Mouse (Mus musculus): ENCODE results near the gene Cacna1i. TPM values are rescaled to one million over a fixed set of nuclear protein-coding genes. Genes with fewer than 3 reads are reported as not detected.
A peak's percentile ranks its signal among the peaks of the same experiment; 100 is the strongest.

Cacna1i gene
- polyA plus RNA-seq, 1 experiment from 2014 or later, result not detected

DNA sequence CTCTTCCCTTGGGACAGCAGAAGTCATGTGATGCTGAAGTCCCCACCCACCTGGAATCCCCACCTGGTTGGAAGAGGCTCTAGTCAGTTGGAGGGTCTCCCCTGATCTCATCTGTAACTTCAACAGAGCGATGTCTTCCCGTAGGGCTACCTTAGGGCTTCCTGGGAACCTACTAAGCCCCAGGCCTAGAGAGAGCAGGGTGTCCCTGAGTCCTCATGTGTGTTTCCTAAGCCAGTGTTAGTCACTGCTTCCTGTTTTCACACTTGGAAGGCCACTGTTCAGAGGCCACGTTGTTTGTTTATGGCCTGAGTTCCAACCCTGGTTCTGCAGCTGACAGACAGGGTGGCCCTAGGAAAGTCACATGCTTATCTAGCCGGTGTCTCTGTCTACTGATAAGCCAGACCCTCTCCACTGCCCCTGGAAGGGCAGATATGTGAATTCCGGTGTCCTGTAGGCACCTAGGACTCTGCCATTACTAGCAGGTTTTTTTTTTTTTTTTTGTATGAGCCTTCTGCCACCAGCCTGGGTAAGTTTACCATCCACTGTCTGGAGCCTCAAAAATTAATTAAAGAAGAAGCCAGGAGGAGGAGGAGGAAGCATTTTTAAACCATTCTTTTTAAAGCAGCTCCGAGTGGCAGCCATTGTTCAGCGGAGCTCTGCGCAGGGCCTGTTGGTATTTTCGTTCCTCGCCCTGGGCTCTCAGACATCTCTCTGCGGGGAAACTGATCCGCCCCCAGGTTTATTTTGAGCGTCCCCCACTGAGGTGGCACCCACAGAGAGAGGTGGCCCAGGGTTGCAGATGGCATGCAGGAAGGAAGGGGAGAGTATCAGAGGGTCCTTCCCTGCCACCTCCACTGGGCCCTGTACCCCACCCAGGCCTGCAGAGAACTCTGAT lies 77.0 kb downstream of the Cacna1i start:
- Histone ChIP-seq H3K4me1 (ENCODE audit: control insufficient read depth, insufficient read depth, low read length) (no peaks in the 10 kb centered on the region), H3K9ac (ENCODE audit: low read length) (no peak overlapping the region), H3K36me3 (ENCODE audit: control insufficient read depth, insufficient read depth, low read length) (no peaks in the 10 kb centered on the region), H3K4me2 (ENCODE audit: low read depth, low read length) (no peak overlapping the region), H3K27me3 (ENCODE audit: control insufficient read depth, insufficient read depth, low read length) (no peaks in the 10 kb centered on the region), H3K9me3 (replicated peaks; ENCODE audit: control insufficient read depth, low read length) (no peaks in the 10 kb centered on the region), H3K4me3 (replicated peaks; ENCODE audit: low read length) (no peak overlapping the region), H3K27ac (ENCODE audit: low read length) (no peak overlapping the region)
- WGBS, result 72% methylated on average over 13 of the region's 13 CpGs
- ATAC-seq (ENCODE audit: insufficient read depth, low FRiP score), result no peak

GRCm38 (mm10) chr15:80366899-80367298 lies 79.9 kb downstream of the Cacna1i start:
- peak; percentile 63 for ATAC-seq (ENCODE audit: insufficient read depth, low FRiP score)
- Histone ChIP-seq H3K4me3 (replicated peaks; ENCODE audit: low read length) (no peak overlapping the region), H3K36me3 (ENCODE audit: control insufficient read depth, insufficient read depth, low read length) (no peaks in the 10 kb centered on the region), H3K4me1 (ENCODE audit: control insufficient read depth, insufficient read depth, low read length) (no peaks in the 10 kb centered on the region), H3K4me2 (ENCODE audit: low read depth, low read length) (no peak overlapping the region), H3K9ac (ENCODE audit: low read length) (no peak overlapping the region), H3K9me3 (replicated peaks; ENCODE audit: control insufficient read depth, low read length) (no peaks in the 10 kb centered on the region), H3K27ac (ENCODE audit: low read length) (no peak overlapping the region), H3K27me3 (ENCODE audit: control insufficient read depth, insufficient read depth, low read length) (no peaks in the 10 kb centered on the region)
- 15% methylated on average over 16 of the region's 16 CpGs for WGBS

DNA sequence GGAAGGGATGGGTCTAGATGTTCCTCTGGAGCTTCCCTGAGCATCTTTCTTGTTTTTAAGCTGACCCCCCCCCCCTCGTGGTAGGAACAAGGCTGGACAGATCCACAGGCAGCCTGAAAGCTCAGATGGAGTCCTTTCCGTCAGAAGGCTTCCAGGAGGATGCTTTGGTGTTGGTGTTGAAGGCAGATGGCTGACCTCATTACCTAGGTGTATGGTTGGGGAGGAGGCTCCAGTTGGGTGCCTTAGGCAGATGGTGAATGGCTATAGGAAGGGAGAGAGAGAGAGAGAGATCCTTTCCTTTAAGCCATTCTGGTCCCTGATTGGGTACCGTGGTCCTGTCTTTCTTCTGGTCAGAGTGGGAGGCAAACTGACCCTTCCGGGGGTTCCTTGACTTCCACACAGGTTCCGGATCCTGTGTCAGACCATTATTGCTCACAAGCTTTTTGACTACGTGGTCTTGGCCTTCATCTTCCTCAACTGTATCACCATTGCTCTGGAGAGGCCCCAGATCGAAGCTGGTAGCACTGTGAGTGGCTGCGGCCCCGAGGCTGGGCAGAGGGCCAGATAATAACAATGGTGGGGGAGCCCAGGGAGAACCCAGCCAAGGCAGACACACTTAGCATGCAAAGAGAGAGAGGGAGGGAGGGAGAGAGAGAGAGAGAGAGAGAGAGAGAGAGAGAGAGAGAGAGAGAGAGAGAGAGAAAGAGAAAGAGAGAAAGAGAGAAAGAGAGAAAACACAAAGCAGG lies 86.4 kb downstream of the Cacna1i start:
- ATAC-seq (ENCODE audit: insufficient read depth, low FRiP score), result no peak
- no peak overlapping the region for H3K27ac ChIP-seq (ENCODE audit: low read length)
- 66% methylated on average over 9 of the region's 9 CpGs for WGBS

DNA sequence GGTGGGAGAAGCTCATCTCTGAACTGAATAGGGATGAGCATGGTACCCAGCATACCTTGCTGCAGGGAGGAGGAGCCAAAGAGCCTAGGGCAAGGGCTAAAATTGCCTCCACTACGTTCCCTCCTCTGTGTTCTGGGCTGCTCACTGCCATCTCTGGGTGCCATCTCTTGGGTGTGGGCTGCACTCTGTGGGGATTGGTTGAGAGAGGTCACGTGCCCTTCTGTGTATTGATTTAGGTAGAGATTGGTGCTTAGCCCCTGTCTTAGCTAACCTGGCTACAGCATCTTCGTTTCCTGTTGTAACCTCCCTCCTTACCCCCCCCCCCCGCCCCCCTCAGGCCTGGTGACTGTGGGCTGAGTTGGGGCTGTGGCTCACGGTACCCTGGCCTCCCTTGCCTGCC lies 87.8 kb downstream of the Cacna1i start:
- H3K4me2 ChIP-seq (ENCODE audit: low read depth, low read length), result no peak overlapping the region
- H3K36me3 ChIP-seq (ENCODE audit: control insufficient read depth, insufficient read depth, low read length), result no peaks in the 10 kb centered on the region
- H3K4me1 ChIP-seq (ENCODE audit: control insufficient read depth, insufficient read depth, low read length), result no peaks in the 10 kb centered on the region
- H3K27ac ChIP-seq (ENCODE audit: low read length), result no peak overlapping the region
- WGBS, result 74% methylated on average over 3 of the region's 5 CpGs
- ATAC-seq (ENCODE audit: insufficient read depth, low FRiP score), result no peak
- no peak overlapping the region for H3K9ac ChIP-seq (ENCODE audit: low read length)
- no peaks in the 10 kb centered on the region for H3K27me3 ChIP-seq (ENCODE audit: control insufficient read depth, insufficient read depth, low read length)
- H3K9me3 ChIP-seq (replicated peaks; ENCODE audit: control insufficient read depth, low read length), result no peaks in the 10 kb centered on the region
- H3K4me3 ChIP-seq (replicated peaks; ENCODE audit: low read length), result no peak overlapping the region

More for the DNA sequence above, 86.4 kb downstream of the Cacna1i start:
- no peaks in the 10 kb centered on the region for H3K4me1 ChIP-seq (ENCODE audit: control insufficient read depth, insufficient read depth, low read length)
- no peaks in the 10 kb centered on the region for H3K27me3 ChIP-seq (ENCODE audit: control insufficient read depth, insufficient read depth, low read length)
- no peaks in the 10 kb centered on the region for H3K9me3 ChIP-seq (replicated peaks; ENCODE audit: control insufficient read depth, low read length)
- H3K4me3 ChIP-seq (replicated peaks; ENCODE audit: low read length), result no peak overlapping the region
- H3K9ac ChIP-seq (ENCODE audit: low read length), result no peak overlapping the region
- no peak overlapping the region for H3K4me2 ChIP-seq (ENCODE audit: low read depth, low read length)
- H3K36me3 ChIP-seq (ENCODE audit: control insufficient read depth, insufficient read depth, low read length), result no peaks in the 10 kb centered on the region

DNA sequence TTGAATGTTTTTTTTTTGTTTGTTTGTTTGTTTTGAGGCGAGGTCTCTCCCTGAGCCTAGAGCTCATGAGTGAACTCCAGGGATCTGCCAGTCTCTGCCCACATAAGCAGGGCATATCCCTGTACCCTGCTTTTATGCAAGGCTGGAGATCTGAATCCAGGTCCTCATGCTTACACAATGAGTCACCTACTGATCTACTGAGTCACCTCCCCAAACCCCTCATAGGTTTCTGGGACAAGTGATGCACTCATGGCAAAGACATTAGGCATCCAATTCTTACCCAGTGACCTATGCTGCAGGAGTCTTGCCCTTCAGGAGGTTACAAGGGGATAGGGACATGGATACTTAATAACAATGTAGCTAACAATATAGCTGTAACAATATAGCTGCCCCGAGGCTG lies 100.1 kb downstream of the Cacna1i start:
- ATAC-seq (ENCODE audit: insufficient read depth, low FRiP score), result no peak
- WGBS, result 77% methylated on average over 2 of the region's 2 CpGs
- Histone ChIP-seq H3K9me3 (replicated peaks; ENCODE audit: control insufficient read depth, low read length) (no peaks in the 10 kb centered on the region), H3K4me2 (ENCODE audit: low read depth, low read length) (no peak overlapping the region), H3K27ac (ENCODE audit: low read length) (no peak overlapping the region), H3K9ac (ENCODE audit: low read length) (no peak overlapping the region), H3K4me1 (ENCODE audit: control insufficient read depth, insufficient read depth, low read length) (no peaks in the 10 kb centered on the region), H3K36me3 (ENCODE audit: control insufficient read depth, insufficient read depth, low read length) (no peaks in the 10 kb centered on the region), H3K4me3 (replicated peaks; ENCODE audit: low read length) (no peak overlapping the region), H3K27me3 (ENCODE audit: control insufficient read depth, insufficient read depth, low read length) (no peaks in the 10 kb centered on the region)

DNA sequence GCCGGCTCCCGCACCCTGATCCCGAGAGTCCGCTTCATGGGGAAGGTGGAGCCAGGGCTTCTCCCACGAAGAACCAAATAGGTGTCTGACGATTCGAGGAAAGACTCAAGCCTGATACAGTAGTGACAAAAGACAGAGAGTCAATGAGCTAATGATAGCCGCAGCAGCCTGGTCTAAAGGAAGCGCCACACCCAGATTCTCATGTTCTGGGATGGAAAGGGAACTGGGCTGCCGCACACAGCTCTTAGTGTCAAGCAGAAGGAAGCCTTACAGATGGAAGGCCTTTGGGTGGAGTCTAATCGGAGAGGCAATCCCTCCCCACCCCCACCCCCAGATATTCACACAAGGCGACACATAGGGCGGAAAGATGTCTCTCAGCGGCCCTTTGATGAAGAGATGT lies 104.8 kb downstream of the Cacna1i start:
- no peak overlapping the region for H3K27ac ChIP-seq (ENCODE audit: low read length)
- H3K4me1 ChIP-seq (ENCODE audit: control insufficient read depth, insufficient read depth, low read length), result no peaks in the 10 kb centered on the region
- no peak for ATAC-seq (ENCODE audit: insufficient read depth, low FRiP score)
- H3K27me3 ChIP-seq (ENCODE audit: control insufficient read depth, insufficient read depth, low read length), result no peaks in the 10 kb centered on the region
- H3K9me3 ChIP-seq (replicated peaks; ENCODE audit: control insufficient read depth, low read length), result no peaks in the 10 kb centered on the region
- no peaks in the 10 kb centered on the region for H3K36me3 ChIP-seq (ENCODE audit: control insufficient read depth, insufficient read depth, low read length)
- no peak overlapping the region for H3K9ac ChIP-seq (ENCODE audit: low read length)
- no peak overlapping the region for H3K4me2 ChIP-seq (ENCODE audit: low read depth, low read length)
- no peak overlapping the region for H3K4me3 ChIP-seq (replicated peaks; ENCODE audit: low read length)
- 82% methylated on average over 14 of the region's 14 CpGs for WGBS

- no peaks in the 10 kb centered on the region for H3K36me3 ChIP-seq (ENCODE audit: control insufficient read depth, insufficient read depth, low read length)
- H3K9me3 ChIP-seq (replicated peaks; ENCODE audit: control insufficient read depth, low read length), result no peaks in the 10 kb centered on the region
- no peak for ATAC-seq (ENCODE audit: insufficient read depth, low FRiP score)
- H3K27ac ChIP-seq (ENCODE audit: low read length), result no peak overlapping the region
- no peaks in the 10 kb centered on the region for H3K4me1 ChIP-seq (ENCODE audit: control insufficient read depth, insufficient read depth, low read length)
- no peak overlapping the region for H3K4me2 ChIP-seq (ENCODE audit: low read depth, low read length)
- WGBS, result 59% methylated on average over 22 of the region's 22 CpGs
- no peak overlapping the region for H3K9ac ChIP-seq (ENCODE audit: low read length)
- H3K27me3 ChIP-seq (ENCODE audit: control insufficient read depth, insufficient read depth, low read length), result no peaks in the 10 kb centered on the region
- H3K4me3 ChIP-seq (replicated peaks; ENCODE audit: low read length), result no peak overlapping the region
Measured at GRCm38 (mm10) chr15:80395035-80395434, 108.0 kb downstream of the Cacna1i start.

DNA sequence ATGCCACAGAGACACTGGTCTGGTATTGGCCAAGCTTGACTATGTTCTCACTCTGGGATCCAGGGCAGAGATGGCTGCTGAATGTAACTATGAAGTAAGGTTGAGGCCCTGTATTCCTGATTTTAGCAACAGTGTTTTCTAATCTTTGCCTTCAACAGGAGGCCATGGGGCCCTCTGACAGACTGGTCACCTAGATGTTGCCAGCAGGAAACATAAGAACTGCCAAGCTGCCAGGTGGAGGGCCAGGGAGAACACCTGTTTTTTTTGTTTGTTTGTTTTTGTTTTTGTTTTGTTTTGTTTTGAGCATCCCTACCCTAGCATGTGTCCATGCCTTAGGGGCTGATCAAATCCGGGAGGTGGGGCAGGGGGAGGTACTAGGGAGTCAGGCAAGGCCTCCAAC lies 112.4 kb downstream of the Cacna1i start:
- no peak overlapping the region for H3K9ac ChIP-seq (ENCODE audit: low read length)
- H3K36me3 ChIP-seq (ENCODE audit: control insufficient read depth, insufficient read depth, low read length), result no peaks in the 10 kb centered on the region
- no peak overlapping the region for H3K4me2 ChIP-seq (ENCODE audit: low read depth, low read length)
- no peak for ATAC-seq (ENCODE audit: insufficient read depth, low FRiP score)
- no peaks in the 10 kb centered on the region for H3K9me3 ChIP-seq (replicated peaks; ENCODE audit: control insufficient read depth, low read length)
- 69% methylated on average over 1 of the region's 1 CpGs for WGBS
- H3K27ac ChIP-seq (ENCODE audit: low read length), result no peak overlapping the region
- no peaks in the 10 kb centered on the region for H3K27me3 ChIP-seq (ENCODE audit: control insufficient read depth, insufficient read depth, low read length)
- no peaks in the 10 kb centered on the region for H3K4me1 ChIP-seq (ENCODE audit: control insufficient read depth, insufficient read depth, low read length)
- no peak overlapping the region for H3K4me3 ChIP-seq (replicated peaks; ENCODE audit: low read length)

- ATAC-seq (ENCODE audit: insufficient read depth, low FRiP score), result no peak; the same call in 1 of the 2 replicates
- no peak overlapping the region for H3K27ac ChIP-seq (ENCODE audit: low read length)
- H3K36me3 ChIP-seq (ENCODE audit: control insufficient read depth, insufficient read depth, low read length), result no peaks in the 10 kb centered on the region
- no peak overlapping the region for H3K9ac ChIP-seq (ENCODE audit: low read length)
- H3K4me2 ChIP-seq (ENCODE audit: low read depth, low read length), result no peak overlapping the region
- H3K4me3 ChIP-seq (replicated peaks; ENCODE audit: low read length), result no peak overlapping the region
- H3K27me3 ChIP-seq (ENCODE audit: control insufficient read depth, insufficient read depth, low read length), result no peaks in the 10 kb centered on the region
- 38% methylated on average over 2 of the region's 2 CpGs for WGBS
- H3K4me1 ChIP-seq (ENCODE audit: control insufficient read depth, insufficient read depth, low read length), result no peaks in the 10 kb centered on the region
- no peaks in the 10 kb centered on the region for H3K9me3 ChIP-seq (replicated peaks; ENCODE audit: control insufficient read depth, low read length)
Measured at GRCm38 (mm10) chr15:80401387-80401898, 114.4 kb downstream of the Cacna1i start.

Measured in stomach, embryonic 16.5 days (tissue).